Mouse (Mus musculus) ES-Bruce4 (cell line): Measurements from ENCODE around the gene Ttc22. TPM values are rescaled to one million over a fixed set of nuclear protein-coding genes. Genes with fewer than 3 reads are reported as not detected.

Source experiments
- H3K27ac ChIP-seq: 2 replicates; pipeline ENCODE4 v1.5.1; 2012; ENCODE audit warnings: low read length, inconsistent platforms; ENCODE audit not compliant: insufficient read depth
- H3K27me3 ChIP-seq: 2 replicates; pipeline ENCODE4 v1.6.1; 2012; ENCODE audit warnings: mild to moderate bottlenecking, low read length, inconsistent platforms; ENCODE audit not compliant: control insufficient read depth, poor library complexity, insufficient read depth, severe bottlenecking
- H3K36me3 ChIP-seq: 2 replicates; pipeline ENCODE4 v1.6.1; 2012; ENCODE audit warnings: inconsistent platforms, mild to moderate bottlenecking, low read length, moderate library complexity; ENCODE audit not compliant: control insufficient read depth, poor library complexity, insufficient read depth, severe bottlenecking
- H3K4me1 ChIP-seq: one replicate; pipeline ENCODE4 v1.8.1; 2011; ENCODE audit warnings: low read length; ENCODE audit not compliant: control insufficient read depth, insufficient read depth
- H3K4me3 ChIP-seq: 2 replicates; pipeline ENCODE4 v1.5.1; 2011; ENCODE audit warnings: low read depth, mild to moderate bottlenecking, low read length
- H3K9ac ChIP-seq: 2 replicates; pipeline ENCODE4 v1.6.1; 2012; ENCODE audit warnings: low read depth, mild to moderate bottlenecking, inconsistent platforms; ENCODE audit not compliant: poor library complexity, severe bottlenecking
- H3K9me3 ChIP-seq: replicated peaks from 2 replicates; pipeline ENCODE4 v1.6.1; 2012; ENCODE audit warnings: mild to moderate bottlenecking, low read length, inconsistent platforms; ENCODE audit not compliant: control insufficient read depth, poor library complexity, insufficient read depth, severe bottlenecking
- CTCF ChIP-seq: IDR thresholded peaks from one replicate; pipeline ENCODE4 v1.8.1; 2011; ENCODE audit warnings: low read depth, low read length
- EP300 ChIP-seq: IDR thresholded peaks from 2 replicates; pipeline ENCODE4 v1.6.1; 2011; ENCODE audit warnings: low read depth, low read length; ENCODE audit not compliant: insufficient read depth
- POLR2A ChIP-seq: IDR thresholded peaks from one replicate; pipeline ENCODE4 v1.8.1; 2011; ENCODE audit warnings: low read length; ENCODE audit not compliant: insufficient read depth
- polyA plus RNA-seq: library from polyadenylated mRNA; stranded (reverse); fragments of >200 nt; gene quantifications from 2 replicates; pipeline ENCODE4 v1.2.4, GENCODE M21; 2011; ENCODE audit warnings: low read depth; ENCODE audit not compliant: missing spikeins, insufficient read depth, insufficient read length

Gene Ttc22
- polyA plus RNA-seq, 1 experiment, result not detected

DNA sequence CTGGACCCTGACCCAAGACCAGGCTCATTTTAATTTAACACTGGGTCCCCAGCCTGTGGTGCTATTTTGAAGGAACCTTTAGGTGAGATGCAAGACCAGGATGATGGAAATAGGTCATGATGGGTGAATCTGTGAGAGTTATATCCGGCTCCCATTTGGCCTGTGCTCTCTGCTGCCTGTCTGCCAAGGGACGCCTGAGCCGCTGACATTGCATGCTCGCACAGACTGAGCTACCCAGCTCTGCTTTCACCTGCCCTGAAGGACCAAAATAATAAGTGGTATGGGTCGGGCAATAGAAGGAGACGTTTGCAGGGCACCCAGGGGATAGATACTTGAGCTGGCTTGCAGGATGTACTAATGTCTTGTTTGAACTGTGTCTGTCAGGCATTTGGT lies 22.0 kb downstream of the Ttc22 start:
- no peaks in the 10 kb centered on the region for H3K27me3 ChIP-seq
- no peak overlapping the region for H3K4me3 ChIP-seq
- H3K9ac ChIP-seq, result no peak overlapping the region
- H3K36me3 ChIP-seq, result no peaks in the 10 kb centered on the region
- H3K27ac ChIP-seq, result no peak overlapping the region
- H3K9me3 ChIP-seq, result no peaks in the 10 kb centered on the region
- TF ChIP-seq POLR2A, result no peak
- TF ChIP-seq CTCF, result no peak
- no peak for TF ChIP-seq EP300
- H3K4me1 ChIP-seq, result no peaks in the 10 kb centered on the region

DNA sequence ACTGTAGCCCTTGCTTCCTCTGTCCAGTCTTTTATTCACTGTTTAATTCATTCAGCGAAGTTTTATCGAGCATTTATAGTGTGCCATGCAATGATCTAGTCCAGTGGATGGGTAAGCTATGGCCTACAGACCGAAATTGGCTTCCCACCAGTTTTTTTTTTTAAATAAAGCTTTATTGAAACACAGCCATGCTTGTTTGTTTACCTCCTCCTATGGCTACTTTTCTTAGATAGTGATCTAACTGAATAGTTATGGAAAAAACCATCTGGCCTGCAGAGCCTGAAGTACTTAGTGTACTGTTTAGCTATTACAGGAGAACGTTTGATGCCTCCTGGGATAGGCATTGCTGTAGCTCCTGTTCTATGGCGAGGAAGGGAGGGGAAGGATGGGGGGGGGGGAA lies 23.6 kb downstream of the Ttc22 start:
- Histone ChIP-seq H3K27ac (no peak overlapping the region), H3K36me3 (no peaks in the 10 kb centered on the region), H3K4me1 (no peaks in the 10 kb centered on the region), H3K27me3 (no peaks in the 10 kb centered on the region), H3K9me3 (no peaks in the 10 kb centered on the region), H3K4me3 (no peak overlapping the region), H3K9ac (no peak overlapping the region)
- no peak for TF ChIP-seq POLR2A
- TF ChIP-seq CTCF, result no peak
- TF ChIP-seq EP300, result no peak

DNA sequence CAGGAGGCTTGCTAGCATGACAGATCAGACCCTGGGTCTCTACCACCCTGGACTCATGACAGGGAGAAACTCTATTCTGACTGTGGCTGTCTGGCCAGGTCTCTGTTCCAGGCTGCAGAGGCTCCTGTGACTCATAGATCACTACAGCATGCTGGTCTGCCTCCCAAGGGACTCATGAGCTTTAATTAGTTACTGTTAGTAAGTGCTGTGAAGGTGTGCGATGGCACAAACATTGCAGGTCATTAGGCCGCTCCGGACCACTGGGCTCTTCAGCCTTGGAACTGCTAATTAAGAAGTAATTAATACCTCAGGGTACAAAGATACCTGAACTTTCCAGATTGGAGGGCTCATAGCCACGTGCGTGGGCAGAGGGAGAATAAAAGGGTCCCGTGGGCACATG lies 24.9 kb downstream of the Ttc22 start:
- TF ChIP-seq CTCF, result no peak
- no peak for TF ChIP-seq POLR2A
- TF ChIP-seq EP300, result no peak
- Histone ChIP-seq H3K9me3 (no peaks in the 10 kb centered on the region), H3K36me3 (no peaks in the 10 kb centered on the region), H3K9ac (no peak overlapping the region), H3K4me3 (no peak overlapping the region), H3K27ac (no peak overlapping the region), H3K4me1 (no peaks in the 10 kb centered on the region), H3K27me3 (no peaks in the 10 kb centered on the region)

- H3K9ac ChIP-seq, result peak within 1 kb of the TSS; percentile 67
- TF ChIP-seq CTCF, result no peak
- peak; percentile 60 for TF ChIP-seq POLR2A
- no peaks in the 10 kb centered on the region for H3K4me1 ChIP-seq
- no peaks in the 10 kb centered on the region for H3K27me3 ChIP-seq
- H3K9me3 ChIP-seq, result no peaks in the 10 kb centered on the region
- H3K36me3 ChIP-seq, result 0 out of 2 replicates have a peak, but pooled peaks cover 5% of the 10 kb centered on the region
- no peak within 1 kb of the TSS for H3K27ac ChIP-seq
- peak within 1 kb of the TSS; percentile 83 for H3K4me3 ChIP-seq
Observed at GRCm38 (mm10) chr4:106650833-106651527, 28.7 kb downstream of the Ttc22 start, which contains the start of gene Pars2. Gene Pars2 (plus strand): TSS chr4:106651069.

GRCm38 (mm10) chr4:106652546-106652945 lies 30.3 kb downstream of the Ttc22 start:
- TF ChIP-seq EP300 (no peak), POLR2A (no peak), CTCF (no peak)
- H3K36me3 ChIP-seq, result 0 out of 2 replicates have a peak, but pooled peaks cover 5% of the 10 kb centered on the region
- H3K27me3 ChIP-seq, result no peaks in the 10 kb centered on the region
- no peak overlapping the region for H3K27ac ChIP-seq
- no peaks in the 10 kb centered on the region for H3K4me1 ChIP-seq
- H3K4me3 ChIP-seq, result no peak overlapping the region
- H3K9me3 ChIP-seq, result no peaks in the 10 kb centered on the region
- no peak overlapping the region for H3K9ac ChIP-seq

GRCm38 (mm10) chr4:106653051-106653450 lies 30.8 kb downstream of the Ttc22 start:
- Histone ChIP-seq H3K4me1 (no peaks in the 10 kb centered on the region), H3K27me3 (no peaks in the 10 kb centered on the region), H3K9me3 (no peaks in the 10 kb centered on the region), H3K36me3 (0 out of 2 replicates have a peak, but pooled peaks cover 5% of the 10 kb centered on the region), H3K4me3 (peak overlapping the region; percentile 31; the same call in 1 of the 2 replicates), H3K9ac (peak overlapping the region; percentile 9), H3K27ac (no peak overlapping the region)
- no peak for TF ChIP-seq POLR2A
- TF ChIP-seq EP300, result no peak
- TF ChIP-seq CTCF, result no peak
